Mouse (Mus musculus): ENCODE data around the gene Eml2. TPM values are rescaled to one million over a fixed set of nuclear protein-coding genes. Genes with fewer than 3 reads are reported as not detected.
A peak's percentile ranks its signal among the peaks of the same experiment; 100 is the strongest.

Gene Eml2
- polyA plus RNA-seq, 1 experiment = 17.2 TPM

DNA sequence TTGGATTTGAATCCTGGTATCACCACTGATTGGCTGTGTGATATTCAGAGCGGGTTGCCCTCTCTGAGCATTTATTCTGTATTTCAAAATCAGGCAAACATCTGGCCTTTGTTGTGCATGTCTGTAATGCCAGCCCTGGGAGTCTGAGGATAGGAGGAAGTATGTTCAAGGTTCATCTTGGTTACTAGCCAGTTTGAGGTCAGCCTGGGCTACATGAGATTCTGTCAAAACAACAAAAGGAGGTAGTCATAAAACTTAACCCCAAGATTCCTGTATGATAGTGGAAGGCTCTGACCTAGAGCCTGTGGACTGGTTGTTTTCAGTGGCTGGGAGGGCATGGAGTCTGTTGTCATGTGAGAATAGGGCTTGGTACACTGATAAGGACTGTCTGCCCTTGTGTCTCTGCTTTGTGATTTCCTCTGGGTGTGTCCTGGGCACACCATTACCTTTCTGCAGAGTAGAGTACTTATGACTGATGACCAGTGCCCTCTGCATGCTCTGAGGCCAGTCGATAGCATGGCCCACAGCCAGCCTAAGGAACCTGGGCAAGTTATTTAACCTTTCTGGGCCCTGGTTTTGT lies 59.0 kb downstream of the Eml2 start:
- H3K36me3 ChIP-seq (ENCODE audit: control insufficient read depth, insufficient read depth, low read length) = no peaks in the 10 kb centered on the region
- no peak overlapping the region for H3K4me3 ChIP-seq (ENCODE audit: low read depth, low read length)
- H3K27me3 ChIP-seq (ENCODE audit: control insufficient read depth, insufficient read depth, low read length) = no peaks in the 10 kb centered on the region
- 29% methylated on average over 2 of the region's 2 CpGs for WGBS
- H3K27ac ChIP-seq (ENCODE audit: insufficient read depth, low read depth, low read length) = peak overlapping the region; percentile 96
- TF ChIP-seq POLR2A (IDR thresholded peaks at IDR 0.05; ENCODE audit: low read depth, low read length) = no peak
- no peak for TF ChIP-seq CTCF (IDR thresholded peaks at IDR 0.05; ENCODE audit: extremely low read depth, insufficient read length, insufficient replicate concordance, low read depth, low read length)
- peaks cover 49% of the 10 kb centered on the region for H3K4me1 ChIP-seq (ENCODE audit: control insufficient read depth, insufficient read depth, insufficient read length, low read length)

- Histone ChIP-seq H3K4me1 (ENCODE audit: control insufficient read depth, insufficient read depth, insufficient read length, low read length) (peaks cover 45% of the 10 kb centered on the region), H3K27ac (ENCODE audit: insufficient read depth, low read depth, low read length) (peak overlapping the region; percentile 53), H3K27me3 (ENCODE audit: control insufficient read depth, insufficient read depth, low read length) (no peaks in the 10 kb centered on the region), H3K4me3 (ENCODE audit: low read depth, low read length) (no peak overlapping the region), H3K36me3 (ENCODE audit: control insufficient read depth, insufficient read depth, low read length) (no peaks in the 10 kb centered on the region)
- TF ChIP-seq POLR2A (IDR thresholded peaks at IDR 0.05; ENCODE audit: low read depth, low read length) = no peak
- no peak for TF ChIP-seq CTCF (IDR thresholded peaks at IDR 0.05; ENCODE audit: extremely low read depth, insufficient read length, insufficient replicate concordance, low read depth, low read length)
- 33% methylated on average over 2 of the region's 2 CpGs for WGBS
Measured at GRCm38 (mm10) chr7:19236411-19236810, 60.2 kb downstream of the Eml2 start.

DNA sequence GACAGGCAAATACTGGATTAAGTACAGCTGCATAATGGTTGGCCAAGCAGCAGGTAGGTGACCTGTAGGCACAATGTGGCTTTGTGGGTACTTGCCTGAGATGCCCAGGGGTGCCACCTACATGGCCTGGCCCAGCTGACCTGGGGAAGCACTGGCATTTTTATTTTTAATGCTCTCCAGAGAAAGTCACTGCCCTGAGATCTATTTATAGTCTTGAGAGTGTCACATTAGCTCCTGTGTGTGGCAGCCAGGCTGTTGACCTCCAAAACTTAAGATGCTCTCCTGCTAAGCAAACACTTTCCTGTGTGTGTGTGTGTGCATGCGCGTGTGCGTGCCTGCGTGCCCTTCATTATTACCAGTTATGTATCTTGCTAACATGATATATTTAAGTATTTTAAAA lies 62.1 kb downstream of the Eml2 start:
- TF ChIP-seq CTCF (IDR thresholded peaks at IDR 0.05; ENCODE audit: extremely low read depth, insufficient read length, insufficient replicate concordance, low read depth, low read length) = no peak
- no peak for TF ChIP-seq POLR2A (IDR thresholded peaks at IDR 0.05; ENCODE audit: low read depth, low read length)
- no peak overlapping the region for H3K4me3 ChIP-seq (ENCODE audit: low read depth, low read length)
- H3K27me3 ChIP-seq (ENCODE audit: control insufficient read depth, insufficient read depth, low read length) = no peaks in the 10 kb centered on the region
- no peaks in the 10 kb centered on the region for H3K36me3 ChIP-seq (ENCODE audit: control insufficient read depth, insufficient read depth, low read length)
- H3K4me1 ChIP-seq (ENCODE audit: control insufficient read depth, insufficient read depth, insufficient read length, low read length) = peaks cover 29% of the 10 kb centered on the region
- WGBS = 91% methylated on average over 4 of the region's 4 CpGs
- H3K27ac ChIP-seq (ENCODE audit: insufficient read depth, low read depth, low read length) = no peak overlapping the region

DNA sequence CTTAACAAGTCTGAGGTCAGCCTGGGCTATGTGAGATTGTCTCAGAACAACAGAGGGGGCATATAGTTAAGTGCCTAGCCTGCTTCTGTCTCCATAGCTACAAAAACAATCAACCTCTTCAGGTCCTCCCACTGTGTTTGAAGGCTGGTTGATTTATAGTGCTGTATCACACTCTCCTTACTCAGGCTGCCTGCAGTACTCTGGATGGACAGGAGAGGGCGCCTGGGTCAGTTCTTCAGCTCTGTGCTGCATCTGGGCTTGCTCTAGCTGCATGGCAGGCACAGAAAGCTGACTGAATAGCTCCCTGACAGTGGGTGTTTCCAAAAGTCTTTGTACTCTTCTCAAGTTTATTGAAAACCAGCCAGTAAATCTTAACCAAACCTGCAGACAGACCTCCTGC lies 63.2 kb downstream of the Eml2 start:
- Histone ChIP-seq H3K36me3 (ENCODE audit: control insufficient read depth, insufficient read depth, low read length) (no peaks in the 10 kb centered on the region), H3K27ac (ENCODE audit: insufficient read depth, low read depth, low read length) (no peak overlapping the region), H3K4me1 (ENCODE audit: control insufficient read depth, insufficient read depth, insufficient read length, low read length) (peaks cover 31% of the 10 kb centered on the region), H3K27me3 (ENCODE audit: control insufficient read depth, insufficient read depth, low read length) (no peaks in the 10 kb centered on the region), H3K4me3 (ENCODE audit: low read depth, low read length) (no peak overlapping the region)
- WGBS = 0% methylated on average over 1 of the region's 1 CpGs
- TF ChIP-seq POLR2A (IDR thresholded peaks at IDR 0.05; ENCODE audit: low read depth, low read length) = no peak
- TF ChIP-seq CTCF (IDR thresholded peaks at IDR 0.05; ENCODE audit: extremely low read depth, insufficient read length, insufficient replicate concordance, low read depth, low read length) = peak; percentile 95; the same call in 1 of the 2 replicates

DNA sequence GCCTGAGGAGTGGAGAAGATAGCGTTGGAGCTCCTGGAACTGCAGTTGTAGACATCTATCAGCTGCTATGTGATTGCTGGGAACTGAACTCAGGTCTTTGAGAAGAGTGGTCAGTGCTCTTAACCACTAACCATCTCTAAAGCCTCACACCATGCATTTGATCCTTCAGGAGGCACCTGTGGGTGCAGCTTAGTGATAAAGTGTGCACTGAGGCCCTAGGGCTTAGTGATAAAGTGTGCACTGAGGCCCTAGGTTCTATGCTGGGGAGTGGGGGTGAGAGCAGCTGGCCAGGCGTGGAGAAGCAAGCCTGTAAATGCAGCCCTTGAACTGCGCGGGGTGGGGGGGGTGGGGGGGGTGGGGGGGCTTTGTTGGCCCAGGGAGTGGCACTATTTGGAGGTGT lies 63.8 kb downstream of the Eml2 start:
- Histone ChIP-seq H3K27me3 (ENCODE audit: control insufficient read depth, insufficient read depth, low read length) (no peaks in the 10 kb centered on the region), H3K36me3 (ENCODE audit: control insufficient read depth, insufficient read depth, low read length) (peaks cover 4% of the 10 kb centered on the region), H3K4me1 (ENCODE audit: control insufficient read depth, insufficient read depth, insufficient read length, low read length) (peaks cover 28% of the 10 kb centered on the region), H3K27ac (ENCODE audit: insufficient read depth, low read depth, low read length) (no peak overlapping the region), H3K4me3 (ENCODE audit: low read depth, low read length) (no peak overlapping the region)
- TF ChIP-seq POLR2A (IDR thresholded peaks at IDR 0.05; ENCODE audit: low read depth, low read length) (no peak), CTCF (IDR thresholded peaks at IDR 0.05; ENCODE audit: extremely low read depth, insufficient read length, insufficient replicate concordance, low read depth, low read length) (no peak)
- 38% methylated on average over 4 of the region's 4 CpGs for WGBS

GRCm38 (mm10) chr7:19240905-19241463 lies 64.8 kb downstream of the Eml2 start:
- H3K27ac ChIP-seq (ENCODE audit: insufficient read depth, low read depth, low read length) = peak overlapping the region; percentile 71
- no peaks in the 10 kb centered on the region for H3K27me3 ChIP-seq (ENCODE audit: control insufficient read depth, insufficient read depth, low read length)
- H3K36me3 ChIP-seq (ENCODE audit: control insufficient read depth, insufficient read depth, low read length) = peaks cover 14% of the 10 kb centered on the region
- 38% methylated on average over 8 of the region's 8 CpGs for WGBS
- TF ChIP-seq CTCF (IDR thresholded peaks at IDR 0.05; ENCODE audit: extremely low read depth, insufficient read length, insufficient replicate concordance, low read depth, low read length) (no peak), POLR2A (IDR thresholded peaks at IDR 0.05; ENCODE audit: low read depth, low read length) (no peak)
- peaks cover 24% of the 10 kb centered on the region for H3K4me1 ChIP-seq (ENCODE audit: control insufficient read depth, insufficient read depth, insufficient read length, low read length)
- H3K4me3 ChIP-seq (ENCODE audit: low read depth, low read length) = no peak overlapping the region

GRCm38 (mm10) chr7:19242005-19242404 lies 65.8 kb downstream of the Eml2 start:
- Histone ChIP-seq H3K4me3 (ENCODE audit: low read depth, low read length) (no peak overlapping the region), H3K4me1 (ENCODE audit: control insufficient read depth, insufficient read depth, insufficient read length, low read length) (peaks cover 19% of the 10 kb centered on the region), H3K27ac (ENCODE audit: insufficient read depth, low read depth, low read length) (no peak overlapping the region), H3K27me3 (ENCODE audit: control insufficient read depth, insufficient read depth, low read length) (no peaks in the 10 kb centered on the region), H3K36me3 (ENCODE audit: control insufficient read depth, insufficient read depth, low read length) (peaks cover 16% of the 10 kb centered on the region)
- WGBS = 94% methylated on average over 1 of the region's 1 CpGs
- TF ChIP-seq CTCF (IDR thresholded peaks at IDR 0.05; ENCODE audit: extremely low read depth, insufficient read length, insufficient replicate concordance, low read depth, low read length) (no peak), POLR2A (IDR thresholded peaks at IDR 0.05; ENCODE audit: low read depth, low read length) (no peak)
